Mouse (Mus musculus) myocyte (in vitro differentiated cells): ENCODE measurements around the gene Trim62.

Experiments
- CEBPB ChIP-seq: IDR thresholded peaks from 2 replicates; pipeline ENCODE4 v1.6.1; 2011; ENCODE audit warnings: mild to moderate bottlenecking, moderate library complexity; ENCODE audit not compliant: poor library complexity, insufficient read depth, severe bottlenecking
- E2F4 ChIP-seq: IDR thresholded peaks from one replicate; pipeline ENCODE4 v1.6.1; 2011; ENCODE audit warnings: mild to moderate bottlenecking, control low read depth, moderate library complexity; ENCODE audit not compliant: insufficient read depth
- MAX ChIP-seq: IDR thresholded peaks from one replicate; pipeline ENCODE4 v1.6.1; 2011; ENCODE audit warnings: low read depth, mild to moderate bottlenecking, control low read depth
- MYOD1 ChIP-seq, 3 experiments: IDR thresholded peaks; one replicate each; pipeline ENCODE4 v1.6.1; 2011; ENCODE audit warnings: control low read depth in 2 of 3, low read depth in 2 of 3, mild to moderate bottlenecking in 2 of 3, moderate library complexity in 1 of 3; ENCODE audit not compliant: insufficient read length in 2 of 3, control insufficient read depth in 1 of 3
- MYOG ChIP-seq, 3 experiments: IDR thresholded peaks; one replicate each; pipeline ENCODE4 v1.6.1; 2011; ENCODE audit warnings: control low read depth in 2 of 3, low read depth in 2 of 3, mild to moderate bottlenecking in 2 of 3; ENCODE audit not compliant: insufficient read length in 2 of 3, control insufficient read depth in 1 of 3, insufficient read depth in 1 of 3
- POLR2A ChIP-seq: IDR thresholded peaks from one replicate; pipeline ENCODE4 v1.6.1; 2011; ENCODE audit warnings: low read depth, mild to moderate bottlenecking, control low read depth, moderate library complexity; ENCODE audit not compliant: insufficient read length
- POLR2AphosphoS2 ChIP-seq: IDR thresholded peaks from one replicate; pipeline ENCODE4 v1.6.1; 2011; ENCODE audit warnings: low read depth, control low read depth; ENCODE audit not compliant: insufficient read length
- REST ChIP-seq: IDR thresholded peaks from one replicate; pipeline ENCODE4 v1.6.1; 2011; ENCODE audit warnings: mild to moderate bottlenecking, control low read depth, moderate library complexity; ENCODE audit not compliant: insufficient read depth, insufficient read length
- SRF ChIP-seq: IDR thresholded peaks from one replicate; pipeline ENCODE4 v1.6.1; 2011; ENCODE audit warnings: low read depth; ENCODE audit not compliant: control insufficient read depth, insufficient read length
- TCF12 ChIP-seq: IDR thresholded peaks from one replicate; pipeline ENCODE4 v1.6.1; 2011; ENCODE audit warnings: mild to moderate bottlenecking, control low read depth; ENCODE audit not compliant: poor library complexity, insufficient read depth, severe bottlenecking
- TCF3 ChIP-seq: IDR thresholded peaks from one replicate; pipeline ENCODE4 v1.6.1; 2011; ENCODE audit warnings: low read depth, control low read depth; ENCODE audit not compliant: insufficient read length
- USF1 ChIP-seq: IDR thresholded peaks from one replicate; pipeline ENCODE4 v1.6.1; 2011; ENCODE audit warnings: low read depth, mild to moderate bottlenecking, control low read depth, moderate library complexity

DNA sequence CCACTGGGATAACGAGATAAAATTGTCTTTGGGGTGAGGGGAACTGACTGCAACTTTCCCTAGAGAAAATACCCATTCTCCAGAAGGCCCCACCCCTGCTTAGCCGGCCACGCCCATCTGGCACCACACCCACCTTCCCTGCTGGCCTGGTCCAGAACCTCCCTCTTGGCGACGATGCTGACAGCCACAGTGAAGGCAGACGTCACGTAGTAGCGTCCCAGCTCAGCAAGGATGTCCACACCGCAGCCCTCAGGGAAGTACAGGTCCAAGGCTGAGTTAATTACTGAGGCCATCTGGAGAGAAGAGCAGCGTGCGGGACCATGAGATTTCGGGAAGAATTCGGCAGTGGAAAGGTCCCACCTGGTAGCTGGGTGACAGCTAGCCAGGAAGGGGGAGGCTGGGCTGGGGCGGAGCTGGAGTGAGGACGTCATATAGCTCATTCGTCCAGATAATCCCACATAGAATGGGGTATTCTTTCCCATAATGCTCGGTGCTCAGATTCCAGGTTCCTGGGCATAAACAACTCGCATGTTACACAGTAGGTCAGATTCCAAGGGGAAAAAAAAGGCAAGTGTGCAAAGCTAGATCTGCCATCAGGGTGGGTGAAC lies 64.0 kb downstream of the Trim62 start:
- TF ChIP-seq POLR2A (no peak), SRF (no peak), POLR2AphosphoS2 (no peak), TCF3 (no peak), MAX (no peak), MYOG (IDR thresholded peaks at IDR 0.05; ENCODE audit: control insufficient read depth in 1 of 3, insufficient read depth in 1 of 3, insufficient read length in 2 of 3, low read depth in 2 of 3) (no peak), CEBPB (no peak), MYOD1 (IDR thresholded peaks at IDR 0.05; ENCODE audit: control insufficient read depth in 1 of 3, insufficient read length in 2 of 3, low read depth in 2 of 3) (no peak), USF1 (no peak), TCF12 (no peak), E2F4 (no peak), REST (no peak)
